Mouse (Mus musculus) stomach, embryonic 16.5 days (tissue): ENCODE measurements around the gene Olfr805. TPM values are rescaled to one million over a fixed set of nuclear protein-coding genes. Genes with fewer than 3 reads are reported as not detected.

ENCODE experiments used
- ATAC-seq: fragments of 200-750 bp; cut with Nextera tagmentation; 2 replicates; pipeline ENCODE4 v1.8.0; 2017; ENCODE audit warnings: moderate number of reproducible peaks, moderate TSS enrichment; ENCODE audit not compliant: insufficient read depth, low FRiP score
- H3K27ac ChIP-seq: fragments of 300-500 bp; sonication (generic); 2 replicates; pipeline ENCODE4 v1.5.1; 2014; ENCODE audit warnings: low read length
- H3K27me3 ChIP-seq: fragments of 300-500 bp; sonication (generic); 2 replicates; pipeline ENCODE4 v1.6.1; 2014; ENCODE audit warnings: low read length, control low read depth, mixed read lengths; ENCODE audit not compliant: control insufficient read depth, insufficient read depth
- H3K36me3 ChIP-seq: fragments of 300-500 bp; sonication (generic); 2 replicates; pipeline ENCODE4 v1.6.1; 2014; ENCODE audit warnings: low read length; ENCODE audit not compliant: control insufficient read depth, insufficient read depth
- H3K4me1 ChIP-seq: fragments of 300-500 bp; sonication (generic); 2 replicates; pipeline ENCODE4 v1.6.1; 2014; ENCODE audit warnings: low read length, control low read depth, mixed read lengths; ENCODE audit not compliant: control insufficient read depth, insufficient read depth
- H3K4me2 ChIP-seq: fragments of 300-500 bp; sonication (generic); 2 replicates; pipeline ENCODE4 v1.6.1; 2014; ENCODE audit warnings: low read depth, low read length, mixed read lengths
- H3K4me3 ChIP-seq: fragments of 300-500 bp; sonication (generic); replicated peaks from 2 replicates; pipeline ENCODE4 v1.5.1; 2014; ENCODE audit warnings: mild to moderate bottlenecking, low read length
- H3K9ac ChIP-seq: fragments of 300-500 bp; sonication (generic); 2 replicates; pipeline ENCODE4 v1.6.1; 2014; ENCODE audit warnings: low read length
- H3K9me3 ChIP-seq: fragments of 300-500 bp; sonication (generic); replicated peaks from 2 replicates; pipeline ENCODE4 v1.6.1; 2016; ENCODE audit warnings: low read length, control low read depth; ENCODE audit not compliant: control insufficient read depth
- WGBS: fragments of 180-500 bp; shearing (Covaris S2); extraction: QIAGEN DNeasy Blood & Tissue Kit; methylation state at CpG from one replicate; pipeline ENCODE4 v1.1.7; 2014; 5-methylcytosine and 5-hydroxymethylcytosine counted together
- microRNA-seq: library from miRNA; unstranded; fragments of <30 nt; microRNA quantifications from one replicate; pipeline ENCODE4, GENCODE M21; 2016
- polyA plus RNA-seq: library from polyadenylated mRNA; unstranded; fragments of >200 nt; fragmentation: Nextera tagmentation; extraction: Ambion mirVana; gene quantifications from 2 replicates; pipeline ENCODE4 v1.2.1, GENCODE M21; 2015

Gene Olfr805
- polyA plus RNA-seq, 1 experiment from 2014 or later: not detected

DNA sequence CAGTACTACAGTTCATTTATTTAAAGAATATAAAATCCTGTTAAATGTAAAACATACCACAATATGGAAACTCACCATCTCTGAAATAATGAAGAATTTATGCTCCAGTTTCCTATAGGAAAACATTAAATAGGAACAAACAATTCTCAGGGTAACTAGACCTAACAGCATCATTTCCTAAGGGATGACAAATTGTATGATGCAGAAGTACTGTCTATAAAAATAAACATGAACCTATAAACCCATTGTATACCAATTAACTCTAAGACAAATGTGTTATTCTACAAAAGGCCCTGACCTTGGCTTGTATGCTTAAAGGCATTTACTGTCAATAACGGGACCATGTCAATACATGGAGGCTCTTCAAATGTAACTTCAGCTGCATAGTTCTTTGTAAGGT lies 55.4 kb downstream of the Olfr805 start, which contains the start of gene Olfr801:
TSS of gene Olfr801 (minus strand) at position 101 of the 400 bp plus-strand sequence.
- Histone ChIP-seq H3K4me1 (no peaks in the 10 kb centered on the region), H3K27me3 (no peaks in the 10 kb centered on the region), H3K9ac (no peak within 1 kb of the TSS), H3K27ac (no peak within 1 kb of the TSS), H3K4me3 (no peak within 1 kb of the TSS), H3K9me3 (no peaks in the 10 kb centered on the region), H3K36me3 (no peaks in the 10 kb centered on the region), H3K4me2 (no peak within 1 kb of the TSS)
- no peak for ATAC-seq
- 58% methylated on average over 1 of the region's 1 CpGs for whole genome bisulfite sequencing

Small RNAs within 50 kb of the gene (microRNA-seq; reads per million reads assigned to microRNA genes)
- gene Gm24485: not detected

Other genes with a start within 250 kb of the Olfr805 start
- gene Olfr789, start 244.6 kb downstream of the Olfr805 start, polyA plus RNA-seq: not detected in 2 replicates
- gene Olfr790, start 230.9 kb downstream of the Olfr805 start, polyA plus RNA-seq: not detected in 2 replicates
- gene Olfr791, start 207.6 kb downstream of the Olfr805 start, polyA plus RNA-seq: not detected in 2 replicates
- not detected in 2 replicates for gene Olfr792, start 190.2 kb downstream of the Olfr805 start, polyA plus RNA-seq
- not detected in 2 replicates for gene Olfr794, start 161.7 kb downstream of the Olfr805 start, polyA plus RNA-seq
- not detected in 2 replicates for gene Olfr796, start 116.8 kb downstream of the Olfr805 start, polyA plus RNA-seq
- not detected in 2 replicates for gene Olfr798, start 101.4 kb downstream of the Olfr805 start, polyA plus RNA-seq
- not detected in 2 replicates for gene Olfr799, start 91.9 kb downstream of the Olfr805 start, polyA plus RNA-seq
- not detected in 2 replicates for gene Olfr800, start 71.7 kb downstream of the Olfr805 start, polyA plus RNA-seq
- not detected in 2 replicates for gene Olfr801, start 55.5 kb downstream of the Olfr805 start, polyA plus RNA-seq
- not detected in 2 replicates for gene Olfr802, start 41.2 kb downstream of the Olfr805 start, polyA plus RNA-seq
- not detected in 2 replicates for gene Olfr803, start 35.1 kb downstream of the Olfr805 start, polyA plus RNA-seq
- not detected in 2 replicates for gene Olfr804, start 26.2 kb downstream of the Olfr805 start, polyA plus RNA-seq
- gene Olfr806, start 12.5 kb upstream of the Olfr805 start, polyA plus RNA-seq: not detected in 2 replicates
- not detected in 2 replicates for gene Olfr807, start 28.4 kb upstream of the Olfr805 start, polyA plus RNA-seq
- gene Olfr808, start 36.1 kb upstream of the Olfr805 start, polyA plus RNA-seq: not detected in 2 replicates
- gene Olfr809, start 45.3 kb upstream of the Olfr805 start, polyA plus RNA-seq: not detected in 2 replicates
- gene Olfr810, start 65.5 kb upstream of the Olfr805 start, polyA plus RNA-seq: not detected in 2 replicates
- gene Olfr811, start 75.0 kb upstream of the Olfr805 start, polyA plus RNA-seq: not detected in 2 replicates
- not detected in 2 replicates for gene Olfr812, start 116.7 kb upstream of the Olfr805 start, polyA plus RNA-seq
- gene Olfr813, start 126.0 kb upstream of the Olfr805 start, polyA plus RNA-seq: not detected in 2 replicates
- gene Olfr814, start 150.5 kb upstream of the Olfr805 start, polyA plus RNA-seq: not detected in 2 replicates
- not detected in 2 replicates for gene Olfr815, start 176.5 kb upstream of the Olfr805 start, polyA plus RNA-seq
- not detected in 2 replicates for gene Olfr816, start 186.2 kb upstream of the Olfr805 start, polyA plus RNA-seq
- not detected in 2 replicates for gene Olfr818, start 219.7 kb upstream of the Olfr805 start, polyA plus RNA-seq
- not detected in 2 replicates for gene Olfr819, start 237.9 kb upstream of the Olfr805 start, polyA plus RNA-seq
- not detected in 2 replicates for gene Olfr247, start 246.8 kb upstream of the Olfr805 start, polyA plus RNA-seq